Mouse (Mus musculus) stomach, embryonic 15.5 days (tissue): ENCODE measurements around the gene Car14. TPM values are rescaled to one million over a fixed set of nuclear protein-coding genes. Genes with fewer than 3 reads are reported as not detected.
"Not testable (repeated sequence)": the region's sequence is repeated elsewhere in the genome, so short reads cannot be mapped to it uniquely, and the experiment has no call there.

ENCODE experiments used
- ATAC-seq: fragments of 200-750 bp; cut with Nextera tagmentation; 2 replicates; pipeline ENCODE4 v1.8.0; 2017; ENCODE audit warnings: low read depth, moderate number of reproducible peaks, moderate TSS enrichment; ENCODE audit not compliant: insufficient read depth, low FRiP score
- H3K27ac ChIP-seq: fragments of 300-500 bp; sonication (generic); 2 replicates; pipeline ENCODE4 v1.5.1; 2015; ENCODE audit warnings: mild to moderate bottlenecking, inconsistent platforms
- H3K27me3 ChIP-seq: fragments of 300-500 bp; sonication (generic); replicated peaks from 2 replicates; pipeline ENCODE4 v1.6.1; 2015; ENCODE audit warnings: inconsistent platforms
- H3K36me3 ChIP-seq: fragments of 300-500 bp; sonication (generic); 2 replicates; pipeline ENCODE4 v1.6.1; 2015; ENCODE audit warnings: inconsistent platforms
- H3K4me1 ChIP-seq: fragments of 300-500 bp; sonication (generic); 2 replicates; pipeline ENCODE4 v1.6.1; 2015; ENCODE audit warnings: inconsistent platforms
- H3K4me2 ChIP-seq: fragments of 300-500 bp; sonication (generic); 2 replicates; pipeline ENCODE4 v1.6.1; 2015; ENCODE audit warnings: mild to moderate bottlenecking, inconsistent platforms
- H3K4me3 ChIP-seq: fragments of 300-500 bp; sonication (generic); replicated peaks from 2 replicates; pipeline ENCODE4 v1.5.1; 2015; ENCODE audit warnings: inconsistent platforms
- H3K9ac ChIP-seq: fragments of 300-500 bp; sonication (generic); 2 replicates; pipeline ENCODE4 v1.6.1; 2015; ENCODE audit warnings: inconsistent platforms
- H3K9me3 ChIP-seq: fragments of 300-500 bp; sonication (generic); 2 replicates; pipeline ENCODE4 v1.6.1; 2016; ENCODE audit warnings: inconsistent platforms
- WGBS: fragments of 180-500 bp; shearing (Covaris S2); methylation state at CpG from one replicate; pipeline ENCODE4 v1.1.7; 2015; 5-methylcytosine and 5-hydroxymethylcytosine counted together
- polyA plus RNA-seq: library from polyadenylated mRNA; unstranded; fragments of >200 nt; fragmentation: Nextera tagmentation; extraction: Ambion mirVana; gene quantifications from 2 replicates; pipeline ENCODE4 v1.2.1, GENCODE M21; 2015

The Car14 gene
- polyA plus RNA-seq, 1 experiment from 2014 or later = 3.0 TPM

DNA sequence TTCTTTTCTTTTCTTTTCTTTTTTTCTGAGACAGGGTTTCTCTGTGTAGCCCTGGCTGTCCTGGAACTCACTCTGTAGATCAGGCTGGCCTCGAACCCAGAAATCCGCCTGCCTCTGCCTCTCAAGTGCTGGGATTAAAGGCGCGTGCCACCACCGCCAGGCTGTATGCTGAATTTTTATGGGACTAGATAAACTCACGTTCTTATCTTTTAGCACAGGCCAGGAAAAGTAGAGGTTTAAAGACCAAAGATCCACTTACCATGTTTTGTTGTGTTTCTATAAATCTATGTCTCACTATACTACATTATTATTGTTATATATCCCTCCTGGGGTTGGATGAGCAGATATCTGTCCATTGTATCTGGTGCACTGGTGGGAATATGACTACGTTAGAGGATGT is 18.9 kb upstream of the Car14 start:
- H3K9me3 ChIP-seq, H3K27ac ChIP-seq, H3K9ac ChIP-seq, H3K27me3 ChIP-seq, ATAC-seq, H3K36me3 ChIP-seq, H3K4me2 ChIP-seq, H3K4me3 ChIP-seq, H3K4me1 ChIP-seq: not testable (repeated sequence)
- 80% methylated on average over 7 of the region's 7 CpGs for WGBS

DNA sequence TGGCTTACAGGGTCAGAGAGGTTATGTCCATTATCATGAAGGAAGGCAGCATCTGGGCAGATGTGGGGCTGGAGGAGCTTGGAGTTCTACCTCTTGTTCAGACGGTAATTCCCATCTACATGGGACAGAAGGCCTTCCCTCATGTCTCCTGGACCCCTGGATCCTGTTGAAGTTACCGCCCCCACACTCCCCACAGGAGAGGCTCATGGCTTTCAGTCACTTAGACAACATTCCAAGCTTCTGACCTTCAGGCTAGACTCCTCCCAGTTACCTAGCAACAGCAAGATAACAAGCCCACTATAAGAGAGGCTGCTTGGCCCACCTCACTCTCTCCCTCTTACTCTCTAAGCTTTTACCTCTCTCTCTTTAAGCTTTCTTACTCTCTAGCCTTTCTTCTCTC is 16.0 kb upstream of the Car14 start:
- H3K4me2 ChIP-seq, H3K27me3 ChIP-seq, H3K9me3 ChIP-seq, H3K36me3 ChIP-seq, H3K4me3 ChIP-seq, H3K9ac ChIP-seq, ATAC-seq, H3K4me1 ChIP-seq, H3K27ac ChIP-seq: not testable (repeated sequence)
- WGBS = 54% methylated on average over 2 of the region's 2 CpGs

DNA sequence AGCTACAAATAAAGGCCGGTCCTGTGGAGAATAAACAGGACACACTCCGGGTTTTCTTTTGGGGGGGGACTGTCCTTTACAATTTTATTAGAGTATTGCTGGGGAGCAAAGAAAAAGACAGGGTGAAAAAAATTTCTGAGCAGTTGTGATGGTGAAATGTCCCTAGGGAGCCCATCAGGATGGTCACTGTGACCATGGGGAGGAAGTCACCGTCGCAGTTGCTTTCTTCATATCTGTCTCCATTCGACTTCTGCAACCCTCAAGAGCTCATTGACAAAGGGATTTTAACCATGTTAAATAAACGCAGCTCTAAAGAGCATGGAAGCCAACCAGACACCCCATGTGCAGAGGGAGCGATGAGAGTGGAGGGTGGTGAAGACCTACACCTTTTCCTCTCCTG is 12.3 kb upstream of the Car14 start:
- Histone ChIP-seq H3K4me1 (no peaks in the 10 kb centered on the region), H3K27me3 (no peaks in the 10 kb centered on the region), H3K9ac (no peak overlapping the region), H3K27ac (no peak overlapping the region), H3K9me3 (no peaks in the 10 kb centered on the region), H3K4me3 (no peak overlapping the region), H3K4me2 (no peak overlapping the region), H3K36me3 (no peaks in the 10 kb centered on the region)
- no peak for ATAC-seq
- 67% methylated on average over 7 of the region's 7 CpGs for WGBS

DNA sequence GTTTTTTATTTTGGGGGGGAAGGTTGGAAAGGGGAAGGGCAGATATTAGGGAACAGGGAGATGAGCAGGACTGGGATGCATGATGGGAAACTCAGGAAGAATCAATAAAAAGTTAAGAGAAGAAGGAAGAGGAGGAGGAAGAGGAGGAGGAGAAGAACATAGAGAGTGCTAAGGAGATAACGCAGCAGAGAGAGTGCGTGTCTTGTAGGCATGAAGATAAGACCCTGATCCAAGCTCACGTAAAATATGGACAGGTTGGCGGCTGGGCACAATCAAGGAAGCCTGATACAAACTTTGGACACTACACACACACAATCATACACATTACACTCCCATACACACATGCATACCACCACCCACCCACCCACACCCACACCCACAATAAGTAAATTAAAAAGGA is 10.2 kb upstream of the Car14 start:
- ATAC-seq = no peak
- Histone ChIP-seq H3K4me1 (no peaks in the 10 kb centered on the region), H3K9ac (no peak overlapping the region), H3K27ac (no peak overlapping the region), H3K4me2 (no peak overlapping the region), H3K4me3 (no peak overlapping the region), H3K36me3 (no peaks in the 10 kb centered on the region), H3K27me3 (no peaks in the 10 kb centered on the region), H3K9me3 (no peaks in the 10 kb centered on the region)
- 85% methylated on average over 4 of the region's 4 CpGs for WGBS

DNA sequence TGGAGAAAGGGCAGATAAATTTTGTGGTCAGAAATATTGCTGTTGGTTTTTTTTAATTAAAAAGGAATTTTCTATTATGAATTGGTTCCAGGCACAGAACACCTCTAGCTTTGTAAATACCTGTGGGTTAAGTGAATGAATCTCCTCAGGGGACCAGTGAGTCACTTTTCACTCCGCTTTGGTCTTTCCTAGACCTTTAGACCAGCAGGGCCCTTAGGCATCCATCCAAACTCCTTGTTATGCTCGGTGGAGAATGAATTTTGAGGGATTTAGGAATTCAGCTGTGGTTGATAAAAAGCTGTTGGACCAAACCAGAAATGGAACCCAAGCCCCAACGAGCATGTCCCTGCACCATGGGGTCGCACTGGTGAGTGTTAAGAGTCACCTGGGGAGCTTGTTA is 3.1 kb upstream of the Car14 start:
- Histone ChIP-seq H3K9ac (no peak overlapping the region), H3K27ac (no peak overlapping the region), H3K9me3 (no peaks in the 10 kb centered on the region), H3K36me3 (no peaks in the 10 kb centered on the region), H3K4me2 (no peak overlapping the region), H3K4me3 (no peak overlapping the region), H3K27me3 (peaks cover 5% of the 10 kb centered on the region; the same call in 1 of the 2 replicates), H3K4me1 (peaks cover 21% of the 10 kb centered on the region)
- ATAC-seq = no peak
- WGBS = 56% methylated on average over 4 of the region's 4 CpGs

DNA sequence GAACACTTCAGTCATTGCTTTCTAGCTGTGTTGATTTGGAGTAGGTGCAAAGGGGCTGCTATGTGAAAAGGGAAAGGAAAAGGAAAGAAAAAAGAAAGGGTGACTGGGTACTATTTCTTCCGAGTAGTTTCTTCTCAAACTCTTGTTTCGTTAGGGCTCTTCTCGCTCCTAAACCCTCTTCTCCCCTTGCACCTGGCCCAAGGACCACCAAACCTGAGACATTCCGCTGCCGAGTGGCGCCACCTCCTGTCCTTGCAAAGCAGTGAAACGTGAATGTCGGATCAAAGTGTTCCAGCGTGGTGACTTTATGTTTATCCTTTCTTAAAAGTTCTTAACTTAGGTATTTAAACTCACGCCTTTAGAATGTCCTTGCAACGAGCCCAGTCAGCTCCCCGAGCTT is 2.4 kb upstream of the Car14 start:
- no peak overlapping the region for H3K9ac ChIP-seq
- H3K27me3 ChIP-seq = peaks cover 5% of the 10 kb centered on the region; the same call in 1 of the 2 replicates
- ATAC-seq = no peak
- under 1% methylated on average over 12 of the region's 12 CpGs for WGBS
- no peaks in the 10 kb centered on the region for H3K36me3 ChIP-seq
- peak overlapping the region; percentile 28 for H3K4me3 ChIP-seq
- H3K4me2 ChIP-seq = peak overlapping the region; percentile 59
- H3K27ac ChIP-seq = no peak overlapping the region
- H3K9me3 ChIP-seq = no peaks in the 10 kb centered on the region
- H3K4me1 ChIP-seq = peaks cover 21% of the 10 kb centered on the region

DNA sequence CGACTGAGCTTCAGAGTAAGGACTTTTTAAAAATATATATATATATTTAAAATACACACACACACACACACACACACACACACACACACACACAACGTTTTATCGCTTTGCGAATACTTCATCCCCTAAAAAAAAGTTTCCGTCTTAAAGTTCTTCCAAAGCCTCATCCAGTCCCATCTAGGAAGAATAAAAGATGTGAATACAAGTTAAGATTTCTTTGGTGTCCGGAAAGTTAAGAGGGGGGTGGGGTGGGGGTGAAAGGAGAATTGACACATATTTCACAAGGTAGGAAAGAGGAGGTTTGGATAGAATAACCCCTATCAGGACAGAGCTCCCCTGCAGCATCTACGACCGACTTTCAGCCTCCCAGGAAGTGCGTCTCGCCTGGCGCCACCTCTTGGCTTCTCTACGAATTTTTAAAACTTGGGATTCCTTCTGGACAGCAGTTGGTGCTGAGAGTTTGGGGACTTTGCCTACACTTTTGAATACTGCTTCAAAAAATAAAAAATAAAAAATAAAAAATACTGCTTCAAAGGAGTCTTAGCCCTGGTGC is 1.5 kb upstream of the Car14 start:
- Histone ChIP-seq H3K27me3 (peaks cover 5% of the 10 kb centered on the region; the same call in 1 of the 2 replicates), H3K4me2 (peak overlapping the region; percentile 59), H3K9me3 (no peaks in the 10 kb centered on the region), H3K4me3 (peak overlapping the region; percentile 28), H3K27ac (no peak overlapping the region), H3K4me1 (peaks cover 21% of the 10 kb centered on the region), H3K36me3 (no peaks in the 10 kb centered on the region), H3K9ac (no peak overlapping the region)
- 2% methylated on average over 12 of the region's 12 CpGs for WGBS
- ATAC-seq = no peak

DNA sequence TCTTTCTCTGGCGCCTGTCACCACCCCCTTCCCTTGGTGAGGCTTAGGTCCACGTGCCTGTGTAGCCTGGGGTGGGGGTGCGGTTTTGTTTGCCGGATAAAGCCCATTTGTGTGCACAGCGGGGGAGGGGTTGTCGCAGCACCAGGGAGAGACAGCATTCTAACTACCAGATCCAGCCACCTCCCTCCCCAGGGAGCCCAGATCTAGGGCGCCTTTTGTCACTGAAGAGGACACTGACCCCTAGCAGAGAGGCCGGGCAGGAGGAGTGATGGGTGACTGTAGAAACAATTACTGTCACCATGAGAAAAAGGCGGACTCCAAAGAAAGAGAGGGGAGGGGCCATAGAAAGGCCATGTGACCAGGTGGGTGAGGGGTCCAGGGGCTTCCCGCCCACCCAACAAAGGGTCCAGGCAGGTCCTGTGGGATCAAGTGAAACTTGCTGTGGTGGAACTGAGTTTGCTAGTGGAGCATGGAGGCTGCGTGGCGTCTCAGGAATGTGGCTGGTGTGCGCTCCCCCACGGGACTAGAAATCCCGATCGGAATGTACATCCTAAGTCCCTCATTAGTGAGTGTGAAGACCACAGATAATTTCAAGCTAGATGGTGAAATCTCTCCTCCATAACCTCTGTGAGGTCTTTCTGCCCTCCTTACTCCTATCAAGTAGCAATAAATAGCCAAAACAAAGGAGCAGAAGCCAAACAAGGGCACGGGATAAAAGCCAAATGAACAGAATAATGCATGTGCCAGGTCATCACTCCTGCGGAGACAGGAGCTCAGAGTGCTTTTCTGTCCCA is 852 bp upstream of the Car14 start:
- 1% methylated on average over 18 of the region's 18 CpGs for WGBS
- 0 out of 2 replicates have a peak, but pooled peaks have one; percentile 19 for ATAC-seq
- H3K9me3 ChIP-seq = no peaks in the 10 kb centered on the region
- H3K9ac ChIP-seq = no peak overlapping the region
- peak overlapping the region; percentile 28 for H3K4me3 ChIP-seq
- H3K27me3 ChIP-seq = peaks cover 5% of the 10 kb centered on the region; the same call in 1 of the 2 replicates
- H3K4me1 ChIP-seq = peaks cover 21% of the 10 kb centered on the region
- H3K36me3 ChIP-seq = no peaks in the 10 kb centered on the region
- no peak overlapping the region for H3K27ac ChIP-seq
- H3K4me2 ChIP-seq = peak overlapping the region; percentile 59

DNA sequence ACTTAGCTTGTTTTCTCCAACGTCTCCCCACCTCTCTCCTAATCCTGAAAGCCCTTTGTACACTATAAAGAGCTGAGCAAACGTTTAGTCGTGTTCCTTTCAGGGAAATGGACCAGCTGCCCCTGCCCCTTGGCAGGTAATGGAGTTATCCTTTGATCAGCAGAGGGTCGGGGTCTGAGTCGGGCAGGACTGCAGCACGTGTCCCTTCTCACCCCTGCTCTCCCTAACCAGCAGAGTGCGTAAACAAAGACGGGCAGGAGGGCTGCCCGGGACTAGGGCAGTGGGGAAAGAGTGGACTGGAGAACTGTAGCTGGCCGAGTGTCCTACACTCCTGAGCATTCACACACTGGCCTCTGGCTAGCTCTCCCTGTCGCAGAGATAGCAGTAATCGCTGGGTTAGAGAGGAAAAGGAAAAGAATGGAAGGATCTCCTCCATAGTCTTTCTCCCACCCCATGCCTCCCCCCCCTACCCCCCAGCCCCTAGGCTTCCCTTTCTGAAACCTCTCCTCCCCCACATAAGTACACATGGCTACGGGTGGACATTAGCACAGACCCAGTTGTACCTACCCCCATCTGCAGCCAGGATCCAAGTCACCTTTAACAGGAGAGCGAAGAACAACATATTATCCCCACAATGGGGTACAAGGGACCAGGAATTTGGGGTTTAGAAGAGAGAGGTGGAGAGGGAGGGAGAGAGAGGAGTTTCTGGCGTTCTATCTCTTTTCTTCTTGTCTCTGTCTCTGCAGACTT is 563 bp downstream of the Car14 start:
- 4% methylated on average over 15 of the region's 15 CpGs for WGBS
- peak overlapping the region; percentile 28; the same call in 1 of the 2 replicates for H3K4me3 ChIP-seq
- ATAC-seq = no peak; the same call in 1 of the 2 replicates

DNA sequence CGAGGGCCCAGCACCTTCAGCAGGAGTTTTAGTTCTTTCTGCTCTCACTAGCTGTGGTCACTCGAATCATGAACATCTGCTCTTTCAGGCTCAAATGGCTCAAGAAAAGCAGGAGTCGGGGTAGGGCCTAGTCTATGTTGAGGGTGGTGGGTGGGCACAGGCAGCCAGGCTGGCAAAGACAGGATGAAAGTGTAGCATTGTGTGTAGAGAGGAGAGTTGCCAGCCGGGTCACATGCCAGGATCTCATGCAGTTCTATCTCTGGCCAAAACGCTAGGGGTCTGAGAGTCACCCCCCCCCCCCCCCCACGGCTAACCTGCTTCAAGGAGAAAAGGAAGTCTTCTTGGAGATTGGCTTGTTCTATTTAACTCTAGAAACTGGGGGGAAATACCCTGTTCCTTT is 1.8 kb downstream of the Car14 start:
- no peak for ATAC-seq
- Histone ChIP-seq H3K27ac (no peak overlapping the region), H3K36me3 (no peaks in the 10 kb centered on the region), H3K9ac (no peak overlapping the region), H3K4me2 (no peak overlapping the region), H3K27me3 (peaks cover 5% of the 10 kb centered on the region; the same call in 1 of the 2 replicates), H3K9me3 (no peaks in the 10 kb centered on the region), H3K4me3 (no peak overlapping the region), H3K4me1 (peaks cover 21% of the 10 kb centered on the region)
- WGBS = 32% methylated on average over 6 of the region's 6 CpGs

More for the DNA sequence above, 563 bp downstream of the Car14 start:
- Histone ChIP-seq H3K4me2 (peak overlapping the region; percentile 59), H3K4me1 (peaks cover 21% of the 10 kb centered on the region), H3K27me3 (peaks cover 5% of the 10 kb centered on the region; the same call in 1 of the 2 replicates), H3K27ac (no peak overlapping the region), H3K9me3 (no peaks in the 10 kb centered on the region), H3K9ac (no peak overlapping the region), H3K36me3 (no peaks in the 10 kb centered on the region)

DNA sequence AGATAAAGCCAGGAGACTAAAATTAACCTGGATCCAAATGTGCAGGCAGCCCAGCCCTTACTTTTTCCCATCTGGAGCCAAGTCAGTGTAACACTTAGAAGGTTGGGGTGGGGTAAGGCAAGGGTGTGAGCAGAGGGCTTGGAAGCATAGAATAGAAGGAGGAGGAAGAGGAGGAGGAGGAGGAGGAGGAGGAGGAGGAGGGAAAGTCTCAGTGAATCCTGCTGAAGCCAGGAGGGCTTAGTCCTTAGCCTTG is 2.2 kb downstream of the Car14 start:
- Histone ChIP-seq H3K27me3 (peaks cover 5% of the 10 kb centered on the region; the same call in 1 of the 2 replicates), H3K9me3 (no peaks in the 10 kb centered on the region), H3K27ac (no peak overlapping the region), H3K9ac (no peak overlapping the region), H3K4me1 (peaks cover 21% of the 10 kb centered on the region), H3K4me2 (no peak overlapping the region), H3K4me3 (no peak overlapping the region), H3K36me3 (no peaks in the 10 kb centered on the region)
- no peak for ATAC-seq
